Mouse (Mus musculus) heart, postnatal 25 days (tissue): ENCODE results near the gene Platr25. TPM values are rescaled to one million over a fixed set of nuclear protein-coding genes. Genes with fewer than 3 reads are reported as not detected.

Experiments used
- microRNA-seq: library from miRNA; unstranded; fragments of <30 nt; microRNA quantifications from one replicate; pipeline ENCODE4 v1.2.0, GENCODE M21; 2022
- total RNA-seq, 2 experiments: library from RNA; stranded (reverse); gene quantifications; 2 replicates each; pipeline ENCODE4 v1.2.3; 2021

The Platr25 gene
- total RNA-seq, 2 experiments from 2014 or later: 2.6 to 3.0 TPM

Small RNA genes lying within 50 kb of the gene (microRNA-seq; reads per million reads assigned to microRNA genes)
- gene Gm24020 (not detected), gene Gm24588 (not detected), gene Mir713 (not detected)

Other genes starting within 250 kb of the Platr25 start
- 1 to 10 TPM in 1 of 2 experiments, not detected in 1; 2.1 TPM for gene Zfp935, start 202.2 kb downstream of the Platr25 start, total RNA-seq
- 1 to 10 TPM; 3.7 to 5.2 TPM for gene Zfp934, start 189.5 kb downstream of the Platr25 start, total RNA-seq
- gene 6720489N17Rik, start 136.5 kb downstream of the Platr25 start, total RNA-seq: under 1 TPM; 0.88 to 0.89 TPM
- gene Gm5141, start 25.1 kb upstream of the Platr25 start, total RNA-seq: under 1 TPM; 0.55 to 0.98 TPM
- gene Fbp2, start 97.7 kb upstream of the Platr25 start, total RNA-seq: 10 to 100 TPM; 25.5 to 32.1 TPM
- gene Fbp1, start 127.6 kb upstream of the Platr25 start, total RNA-seq: not detected
- 100 to 1,000 TPM; 109 to 112 TPM for gene 2010111I01Rik, start 204.2 kb upstream of the Platr25 start, total RNA-seq